Mouse (Mus musculus): ENCODE data around the gene Ankrd52. TPM values are rescaled to one million over a fixed set of nuclear protein-coding genes. Genes with fewer than 3 reads are reported as not detected.
A peak's percentile ranks its signal among the peaks of the same experiment; 100 is the strongest.

Gene Ankrd52
- polyA plus RNA-seq, 1 experiment from 2014 or later, result 9.9 TPM

DNA sequence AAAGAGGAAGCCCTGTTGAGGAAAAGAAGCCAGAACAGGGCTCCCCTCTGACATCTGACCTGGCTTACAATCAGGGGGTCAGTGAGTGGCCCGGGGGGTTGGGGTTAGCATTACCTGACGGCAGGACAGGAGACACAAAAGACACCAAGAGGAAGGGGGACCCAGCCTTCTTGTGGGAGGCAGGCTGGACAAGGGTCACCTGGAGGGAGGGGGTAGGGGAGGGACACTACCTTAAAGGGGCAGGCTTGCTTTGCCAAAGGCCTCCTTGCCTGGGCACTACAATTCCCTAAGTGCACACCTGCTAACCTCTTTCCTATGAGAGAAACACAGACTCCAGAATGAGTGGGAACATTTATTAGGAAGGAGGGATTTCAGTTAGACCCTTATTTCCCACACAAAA lies 24.1 kb downstream of the Ankrd52 start, which contains the start of gene Slc39a5:
TSS of gene Slc39a5 (minus strand) at position 174 of the 400 bp plus-strand sequence.
- no peak for DNase-seq (ENCODE audit: low spot score)

DNA sequence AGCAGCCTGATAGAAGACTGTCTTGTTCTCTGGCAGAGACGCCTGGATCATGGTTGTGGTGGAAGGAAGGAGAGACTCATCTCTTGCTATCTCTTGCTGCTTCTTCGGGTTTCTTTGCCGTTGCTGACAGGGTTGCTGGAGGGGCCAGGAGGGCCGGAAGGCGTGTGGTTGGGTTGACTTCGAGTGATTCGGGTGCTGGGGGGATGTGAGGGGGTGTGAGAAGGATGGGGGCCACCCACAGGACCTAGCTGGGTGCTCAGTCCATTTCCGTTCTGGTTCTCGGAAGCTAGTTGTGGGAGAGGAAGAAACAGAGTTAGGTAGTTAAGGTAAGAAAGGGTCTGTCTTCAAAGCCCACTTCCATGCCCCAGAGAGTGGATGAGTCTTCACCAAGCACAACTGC lies 24.7 kb downstream of the Ankrd52 start:
- DNase-seq (ENCODE audit: low spot score), result peak; percentile 41

- no peak for DNase-seq (ENCODE audit: low spot score)
Observed at GRCm38 (mm10) chr10:128403931-128404330, 27.0 kb downstream of the Ankrd52 start.

- peak; percentile 21 for DNase-seq (ENCODE audit: low spot score)
Observed at GRCm38 (mm10) chr10:128408591-128409535, 31.9 kb downstream of the Ankrd52 start.

DNA sequence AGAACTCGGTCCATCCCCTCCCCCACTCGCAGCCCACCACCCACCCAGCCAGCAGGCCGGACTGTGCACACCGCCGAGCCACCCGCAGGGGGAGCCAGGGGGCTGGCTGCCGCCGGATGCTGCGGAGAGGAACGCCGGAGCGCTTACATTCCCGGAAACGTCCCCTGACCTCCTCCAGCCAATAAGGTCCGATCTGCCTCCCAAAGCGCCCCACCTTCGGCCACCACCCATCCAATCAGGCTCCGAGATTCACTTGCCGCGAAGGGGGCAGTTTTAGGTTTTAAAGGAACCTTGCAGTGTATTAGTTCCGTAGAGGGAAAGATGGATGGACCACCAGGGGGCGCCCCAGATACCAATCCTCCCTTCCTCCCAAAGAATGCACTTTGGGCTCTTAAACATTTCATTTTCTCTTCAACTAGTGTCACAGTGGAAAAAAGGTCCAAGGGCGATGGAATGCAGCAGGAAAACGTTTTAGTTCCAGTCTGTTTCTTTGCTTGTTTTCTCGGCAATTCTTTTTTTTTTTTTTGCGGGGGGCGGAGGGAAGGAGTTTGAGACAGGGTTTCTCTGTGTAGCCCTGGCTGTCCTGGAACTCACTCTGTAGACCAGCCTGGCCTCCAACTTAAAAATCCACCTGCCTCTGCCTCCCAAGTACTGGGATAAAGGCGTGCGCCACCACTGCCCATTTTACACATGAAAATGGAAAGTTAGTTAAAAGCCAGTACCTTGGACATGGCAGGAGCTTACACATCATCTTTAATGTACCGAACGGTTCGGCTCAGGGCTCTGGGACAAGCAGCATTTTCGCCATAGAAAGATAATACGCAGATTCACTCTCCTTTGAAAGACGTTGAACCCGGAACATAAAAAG lies 33.0 kb downstream of the Ankrd52 start:
- peak; percentile 99 for DNase-seq (ENCODE audit: low spot score)

DNA sequence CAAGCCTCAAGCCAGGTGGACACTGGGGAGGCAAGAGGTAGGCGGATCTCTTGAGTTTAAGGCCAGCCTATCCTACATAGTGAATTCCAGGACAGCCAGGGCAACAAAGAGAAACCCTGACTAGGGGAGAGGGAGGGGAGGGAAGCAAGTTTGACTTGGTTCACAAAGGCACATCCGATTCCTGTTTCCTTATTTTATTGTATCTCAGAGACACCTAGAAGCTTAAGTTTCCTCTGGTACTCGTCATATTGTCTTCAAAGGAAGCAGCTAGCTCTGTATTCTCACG lies 33.6 kb downstream of the Ankrd52 start:
- DNase-seq (ENCODE audit: low spot score), result peak; percentile 23

GRCm38 (mm10) chr10:128411211-128412054 lies 34.5 kb downstream of the Ankrd52 start, which contains the start of the genes Nabp2 and Rnf41:
TSS of gene Nabp2 (minus strand) at chr10:128411492.
TSS of gene Rnf41 (plus strand) at chr10:128411657.
- DNase-seq (ENCODE audit: low spot score), result peak; percentile 98

DNA sequence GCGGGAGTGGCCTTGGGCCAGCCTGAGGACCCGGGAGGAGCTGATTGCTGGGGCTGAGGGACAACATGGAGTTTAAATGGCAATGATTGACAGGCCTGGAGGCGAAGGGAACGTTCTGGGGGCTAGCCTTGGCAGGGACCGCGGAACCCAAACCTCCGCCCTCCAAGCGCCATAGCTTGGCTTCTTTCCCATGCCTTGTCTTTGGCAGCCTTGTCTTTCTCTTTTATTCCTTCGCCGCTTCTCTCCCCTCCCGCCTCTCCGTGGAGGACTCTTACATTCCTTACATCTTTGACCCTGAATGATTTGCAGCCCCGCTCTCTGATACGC lies 35.1 kb downstream of the Ankrd52 start:
- DNase-seq (ENCODE audit: low spot score), result no peak

DNA sequence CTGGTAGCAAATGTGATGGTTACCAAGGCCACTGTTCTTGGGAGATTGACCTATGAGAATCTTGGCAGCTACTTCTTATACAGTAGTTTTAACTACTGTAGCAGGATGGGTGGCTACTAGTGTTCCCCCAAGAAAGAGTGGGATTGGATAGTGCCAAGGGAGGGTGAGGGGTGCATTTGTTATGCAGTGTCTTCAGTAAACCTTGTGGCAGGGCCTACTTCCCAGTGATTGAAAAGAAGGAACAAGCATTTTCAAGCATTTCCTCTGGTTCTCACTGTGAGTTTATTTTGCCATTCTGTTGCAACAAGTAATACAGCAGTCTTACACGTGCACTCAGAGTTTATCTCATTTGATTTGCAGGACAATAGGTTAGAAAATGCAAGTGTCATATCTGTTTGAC lies 35.6 kb downstream of the Ankrd52 start:
- no peak for DNase-seq (ENCODE audit: low spot score)

- no peak for DNase-seq (ENCODE audit: low spot score)
Observed at GRCm38 (mm10) chr10:128413076-128413475, 36.2 kb downstream of the Ankrd52 start.

DNA sequence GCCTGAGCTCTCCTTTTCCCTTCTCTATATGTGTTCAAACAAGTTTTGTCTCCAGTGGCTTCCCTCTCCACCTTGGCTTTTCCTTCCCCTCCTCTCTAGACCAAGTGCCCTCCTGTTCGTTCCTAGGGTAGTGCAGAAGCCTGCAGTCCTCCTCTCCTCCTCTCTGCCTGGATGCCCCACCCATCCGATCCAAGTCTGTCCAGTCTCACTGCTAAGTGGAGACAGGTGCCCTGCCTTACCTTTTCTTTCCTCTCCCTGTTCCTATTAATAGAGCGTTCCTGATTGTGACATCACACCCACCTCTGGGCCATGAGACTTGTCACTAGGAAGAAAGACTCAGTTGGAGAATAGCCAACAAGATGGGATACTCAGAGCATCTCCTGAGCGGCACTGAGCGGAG lies 37.9 kb downstream of the Ankrd52 start:
- DNase-seq (ENCODE audit: low spot score), result no peak

DNA sequence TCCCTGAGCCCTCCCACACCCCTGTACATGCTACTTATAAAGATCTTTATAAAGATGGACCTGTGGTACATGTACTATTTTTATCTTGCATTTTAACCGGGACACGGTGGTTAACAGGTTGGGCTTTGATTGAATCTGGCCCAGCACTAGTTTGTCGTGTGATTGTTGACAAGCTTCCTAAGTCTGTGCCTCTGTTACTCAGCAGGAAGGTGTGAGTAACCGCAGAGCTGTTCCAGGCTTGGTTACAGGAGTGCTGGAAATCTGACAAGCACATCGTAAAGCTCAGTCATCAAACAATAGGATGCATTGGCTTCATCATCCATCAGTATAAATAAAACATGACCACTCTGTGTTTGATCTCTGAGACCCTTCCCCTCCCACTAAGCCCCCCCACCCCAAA lies 45.5 kb downstream of the Ankrd52 start:
- no peak for DNase-seq (ENCODE audit: low spot score)

DNA sequence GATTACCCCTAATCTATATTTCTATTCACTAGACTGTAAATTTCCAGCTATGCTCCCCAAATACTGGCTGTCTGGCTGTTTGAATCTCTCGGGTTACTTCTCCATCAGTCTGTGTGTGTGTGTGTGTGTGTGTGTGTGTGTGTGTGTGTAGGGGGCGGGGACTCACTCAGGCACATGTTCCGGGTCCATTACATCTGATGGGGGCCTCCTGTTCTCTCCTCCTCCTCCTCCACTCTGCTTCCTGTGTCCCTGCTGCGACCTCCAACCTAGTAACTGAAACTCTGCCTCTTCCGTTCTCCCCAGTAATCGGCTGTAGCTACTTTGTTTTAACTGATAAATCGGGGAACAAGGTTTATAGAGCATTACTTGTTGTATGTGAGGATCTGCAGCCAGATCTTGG lies 47.7 kb downstream of the Ankrd52 start:
- DNase-seq (ENCODE audit: low spot score), result peak; percentile 72

GRCm38 (mm10) chr10:128425260-128425659 lies 48.3 kb downstream of the Ankrd52 start:
- no peak for DNase-seq (ENCODE audit: low spot score)

- no peak for DNase-seq (ENCODE audit: low spot score)
Observed at GRCm38 (mm10) chr10:128429052-128429451, 52.1 kb downstream of the Ankrd52 start.

- no peak for DNase-seq (ENCODE audit: low spot score)
Observed at GRCm38 (mm10) chr10:128429454-128429853, 52.5 kb downstream of the Ankrd52 start.

DNA sequence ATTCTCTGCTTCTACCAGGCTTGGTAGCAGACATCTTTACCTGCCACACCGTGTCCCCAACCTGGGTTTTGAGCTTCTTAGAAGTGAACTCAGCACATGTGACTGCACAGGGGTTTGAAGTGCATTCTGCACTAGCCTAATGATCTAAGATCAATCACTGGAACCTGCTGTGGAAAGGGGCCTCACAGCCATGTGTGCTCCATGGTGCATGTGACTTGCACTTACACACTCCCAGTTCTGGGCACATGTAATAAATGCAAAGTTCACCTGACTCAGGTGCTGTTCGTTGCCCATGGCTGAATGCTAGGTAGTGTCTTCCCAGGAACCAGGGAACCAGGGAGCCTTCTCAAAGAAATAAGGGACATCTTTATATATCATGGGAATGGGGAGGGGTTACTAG lies 56.5 kb downstream of the Ankrd52 start:
- DNase-seq (ENCODE audit: low spot score), result no peak

DNA sequence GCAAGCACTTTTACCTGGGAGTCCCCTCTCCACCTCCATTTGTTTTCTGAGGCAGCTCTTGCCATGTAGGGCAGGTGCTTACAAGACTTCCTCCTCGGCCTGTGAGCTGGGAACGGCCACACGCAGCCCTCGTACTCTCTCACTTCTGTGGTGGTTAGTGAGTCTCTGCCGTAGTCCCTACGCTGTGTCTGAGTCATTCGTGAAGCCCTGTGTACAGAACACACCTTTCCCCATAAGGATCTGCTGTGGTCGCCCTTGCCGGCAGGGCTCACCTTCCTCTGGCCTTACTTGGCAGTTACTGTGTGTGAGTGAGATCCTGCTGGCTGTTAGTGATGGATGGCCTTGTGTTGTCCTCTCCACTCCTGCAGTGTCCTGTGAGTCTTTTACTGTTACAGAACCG lies 57.8 kb downstream of the Ankrd52 start:
- DNase-seq (ENCODE audit: low spot score), result peak; percentile 64

DNA sequence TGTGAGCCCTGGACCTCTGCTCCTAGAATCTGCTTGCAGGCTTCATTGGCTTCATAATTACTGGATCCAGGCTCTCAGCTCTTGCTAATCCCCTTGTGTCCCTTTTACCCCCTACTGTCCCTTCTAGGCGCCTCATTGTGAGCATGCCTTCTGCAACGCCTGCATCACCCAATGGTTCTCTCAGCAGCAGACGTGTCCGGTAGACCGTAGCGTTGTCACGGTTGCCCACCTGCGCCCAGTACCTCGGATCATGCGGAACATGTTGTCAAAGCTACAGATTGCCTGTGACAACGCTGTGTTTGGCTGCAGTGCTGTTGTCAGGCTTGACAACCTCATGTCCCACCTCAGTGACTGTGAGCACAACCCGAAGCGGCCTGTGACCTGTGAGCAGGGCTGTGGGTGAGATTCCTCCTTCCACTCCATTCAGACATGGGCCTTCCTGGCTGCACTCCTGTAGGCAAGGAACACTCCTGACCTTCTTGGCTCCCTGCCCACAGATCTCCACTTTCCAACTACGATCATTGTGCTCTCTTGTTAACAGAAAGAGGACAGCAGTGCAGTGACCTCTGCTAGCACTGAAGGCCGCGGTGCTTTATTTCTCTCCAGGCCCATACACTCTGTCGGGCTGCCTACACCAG lies 58.4 kb downstream of the Ankrd52 start:
- DNase-seq (ENCODE audit: low spot score), result no peak

DNA sequence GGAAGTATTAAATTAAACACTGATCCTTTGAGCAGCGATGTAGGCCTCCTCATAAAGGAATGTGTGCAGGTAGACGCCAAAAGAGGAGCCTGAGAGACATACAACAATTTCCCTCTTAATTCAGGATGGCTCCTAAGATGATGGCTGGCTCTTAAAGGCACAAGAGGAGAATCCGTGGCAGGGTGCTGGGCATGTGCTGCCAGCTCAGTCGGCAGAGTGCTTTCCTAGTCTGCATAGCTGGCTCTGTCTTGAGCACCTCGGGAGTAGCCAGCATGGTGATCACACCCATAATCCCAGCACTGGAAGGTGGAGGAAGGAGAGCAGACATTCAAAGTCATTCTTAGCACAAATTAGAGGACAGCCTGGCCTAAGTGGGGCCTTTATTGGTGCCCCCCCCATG lies 59.0 kb downstream of the Ankrd52 start:
- DNase-seq (ENCODE audit: low spot score), result no peak

- DNase-seq (ENCODE audit: low spot score), result no peak
Observed at GRCm38 (mm10) chr10:128436376-128436775, 59.5 kb downstream of the Ankrd52 start.

Data from thymus, postnatal 0 days (tissue).